Mouse (Mus musculus) kidney, adult 2 months (tissue): ENCODE measurements around the gene Taar6. TPM values are rescaled to one million over a fixed set of nuclear protein-coding genes. Genes with fewer than 3 reads are reported as not detected.

ENCODE experiments used
- DNase-seq: peaks from one replicate; pipeline ENCODE4 v3.0.0; 2021
- H3K27ac ChIP-seq: fragments of 200-500 bp; 2 replicates; pipeline ENCODE4 v1.5.1; 2012; ENCODE audit warnings: low read depth, low read length, control low read depth, inconsistent platforms; ENCODE audit not compliant: insufficient read depth
- H3K27me3 ChIP-seq: fragments of 200-500 bp; replicated peaks from 2 replicates; pipeline ENCODE4 v1.6.1; 2012; ENCODE audit warnings: mild to moderate bottlenecking, moderate library complexity, low read length, inconsistent platforms; ENCODE audit not compliant: control insufficient read depth, insufficient read depth
- H3K36me3 ChIP-seq: fragments of 200-500 bp; 2 replicates; pipeline ENCODE4 v1.6.1; 2012; ENCODE audit warnings: mild to moderate bottlenecking, moderate library complexity, low read length, inconsistent platforms; ENCODE audit not compliant: control insufficient read depth, insufficient read depth
- H3K4me1 ChIP-seq: fragments of 200-500 bp; 2 replicates; pipeline ENCODE4 v1.6.1; 2011; ENCODE audit warnings: low read length; ENCODE audit not compliant: control insufficient read depth, insufficient read depth
- H3K4me3 ChIP-seq: fragments of 200-500 bp; 2 replicates; pipeline ENCODE4 v1.5.1; 2011; ENCODE audit warnings: mild to moderate bottlenecking, low read depth, low read length, control low read depth; ENCODE audit not compliant: insufficient read depth
- CTCF ChIP-seq: fragments of 200-500 bp; conservative IDR thresholded peaks from 2 replicates; pipeline ENCODE4 v1.5.1; 2011; ENCODE audit warnings: low read depth, mild to moderate bottlenecking, control low read depth, low read length, moderate library complexity, mixed read lengths; ENCODE audit not compliant: insufficient read depth, insufficient read length
- POLR2A ChIP-seq: fragments of 200-500 bp; IDR thresholded peaks from one replicate; pipeline ENCODE4 v1.6.1; 2011; ENCODE audit warnings: low read depth, low read length, control low read depth
- WGBS: fragments of 180-500 bp; shearing (Covaris S2); methylation state at CpG from one replicate; pipeline ENCODE4 v1.1.7; 2018; 5-methylcytosine and 5-hydroxymethylcytosine counted together
- polyA plus RNA-seq: library from polyadenylated mRNA; depleted of rRNA; stranded (reverse); fragments of >200 nt; gene quantifications from 2 replicates; pipeline ENCODE4 v1.2.3, GENCODE M21; 2012; rRNA removed

The Taar6 gene
- not detected in 2 replicates for polyA plus RNA-seq

DNA sequence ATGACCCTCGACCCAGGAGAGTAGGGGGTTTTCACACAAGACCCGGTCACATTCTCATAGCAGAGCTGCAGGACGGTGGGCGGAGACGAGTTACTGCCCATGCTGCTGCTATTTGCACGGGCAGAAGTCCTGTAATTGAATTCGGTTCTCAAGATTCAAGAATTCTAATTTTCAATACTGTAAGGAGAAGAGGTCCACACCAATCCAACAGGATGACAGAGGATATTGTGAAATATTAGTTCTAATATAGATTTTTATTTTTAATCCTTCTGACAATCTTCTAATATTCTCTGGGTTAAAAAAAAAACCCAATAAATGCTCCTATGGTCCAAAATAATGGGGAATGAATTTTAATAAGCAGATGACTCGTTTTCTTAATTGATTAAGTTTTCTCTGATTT, at the start of gene Taar6:
TSS of gene Taar6 (minus strand) at position 101 of the 400 bp plus-strand sequence.
- H3K36me3 ChIP-seq: no peaks in the 10 kb centered on the region
- H3K27ac ChIP-seq: no peak within 1 kb of the TSS
- WGBS: 70% methylated on average over 8 of the region's 8 CpGs
- H3K4me1 ChIP-seq: no peaks in the 10 kb centered on the region
- H3K4me3 ChIP-seq: no peak within 1 kb of the TSS
- H3K27me3 ChIP-seq: no peaks in the 10 kb centered on the region
- TF ChIP-seq POLR2A (no peak), CTCF (no peak)
- DNase-seq: no peak

DNA sequence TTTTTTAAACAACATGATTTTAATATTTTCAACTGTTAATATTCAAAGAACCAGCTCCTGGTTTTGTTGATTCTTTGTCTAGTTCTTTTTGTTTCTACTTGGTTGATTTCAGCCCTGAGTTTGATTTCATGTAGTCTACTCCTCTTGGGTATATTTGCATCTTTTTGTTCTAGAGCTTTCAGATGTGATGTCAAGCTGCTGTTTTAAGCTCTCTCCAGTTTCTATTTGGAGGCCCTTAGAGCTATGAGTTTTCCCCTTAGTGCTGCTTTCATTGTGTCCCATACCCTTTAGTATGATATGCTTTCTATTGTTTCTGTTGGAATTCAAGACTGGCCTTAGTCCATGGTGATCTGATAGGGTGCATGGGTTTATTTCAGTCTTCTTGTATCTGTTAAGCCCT, 45.9 kb upstream of the Taar6 start:
- Histone ChIP-seq H3K4me1 (no peaks in the 10 kb centered on the region), H3K27ac (no peak overlapping the region), H3K27me3 (no peaks in the 10 kb centered on the region), H3K4me3 (no peak overlapping the region), H3K36me3 (no peaks in the 10 kb centered on the region)
- DNase-seq: no peak
- no peak for TF ChIP-seq CTCF
- no peak for TF ChIP-seq POLR2A

DNA sequence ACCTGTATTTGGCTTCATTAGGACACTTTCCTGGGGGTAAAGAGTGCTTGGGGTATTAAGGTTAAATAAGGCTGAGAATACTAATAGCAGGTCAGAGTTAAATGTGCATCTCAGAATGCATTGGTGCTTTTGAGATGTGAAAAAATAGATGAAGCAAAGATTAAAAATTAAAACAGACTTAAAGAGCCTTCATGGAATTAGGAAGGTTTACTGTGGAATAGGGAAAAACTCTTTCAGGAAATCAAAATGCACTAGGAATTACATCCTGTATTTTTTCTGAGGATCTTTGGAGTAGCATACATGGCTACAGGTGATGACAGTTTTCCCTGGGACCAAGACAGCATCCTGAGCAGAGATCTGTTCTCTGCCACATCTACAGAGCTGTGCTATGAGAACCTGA, 41.5 kb upstream of the Taar6 start, which contains the start of gene Taar7d:
TSS of gene Taar7d (plus strand) at position 301 of the 400 bp plus-strand sequence.
- DNase-seq: no peak
- TF ChIP-seq CTCF (no peak), POLR2A (no peak)

DNA sequence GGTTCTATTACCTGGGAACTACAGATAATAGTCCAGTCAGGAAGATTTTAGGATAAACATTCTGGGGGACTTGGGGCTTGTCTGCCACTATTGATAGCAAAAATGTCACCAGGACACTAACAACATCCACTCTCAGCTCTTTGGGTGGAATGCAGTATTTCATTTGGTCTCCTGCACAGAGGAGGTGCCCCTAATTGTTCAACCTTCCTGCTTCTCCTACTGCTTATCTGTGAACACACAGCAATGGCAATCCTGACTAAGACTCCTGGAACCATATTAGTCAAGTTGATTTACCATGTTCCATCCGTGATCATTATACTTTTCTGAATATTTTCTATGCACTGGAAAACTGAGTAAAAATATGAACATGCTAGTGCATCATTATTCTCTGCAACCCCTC, 22.7 kb upstream of the Taar6 start:
- WGBS: 88% methylated on average over 1 of the region's 1 CpGs
- no peaks in the 10 kb centered on the region for H3K27me3 ChIP-seq
- H3K4me3 ChIP-seq: no peak overlapping the region
- H3K4me1 ChIP-seq: no peaks in the 10 kb centered on the region
- TF ChIP-seq CTCF: no peak
- TF ChIP-seq POLR2A: no peak
- no peaks in the 10 kb centered on the region for H3K36me3 ChIP-seq
- H3K27ac ChIP-seq: no peak overlapping the region
- DNase-seq: no peak

More for the DNA sequence above, 41.5 kb upstream of the Taar6 start, which contains the start of gene Taar7d:
- Histone ChIP-seq H3K4me1 (no peaks in the 10 kb centered on the region), H3K27ac (no peak within 1 kb of the TSS), H3K4me3 (no peak within 1 kb of the TSS), H3K27me3 (no peaks in the 10 kb centered on the region), H3K36me3 (no peaks in the 10 kb centered on the region)

DNA sequence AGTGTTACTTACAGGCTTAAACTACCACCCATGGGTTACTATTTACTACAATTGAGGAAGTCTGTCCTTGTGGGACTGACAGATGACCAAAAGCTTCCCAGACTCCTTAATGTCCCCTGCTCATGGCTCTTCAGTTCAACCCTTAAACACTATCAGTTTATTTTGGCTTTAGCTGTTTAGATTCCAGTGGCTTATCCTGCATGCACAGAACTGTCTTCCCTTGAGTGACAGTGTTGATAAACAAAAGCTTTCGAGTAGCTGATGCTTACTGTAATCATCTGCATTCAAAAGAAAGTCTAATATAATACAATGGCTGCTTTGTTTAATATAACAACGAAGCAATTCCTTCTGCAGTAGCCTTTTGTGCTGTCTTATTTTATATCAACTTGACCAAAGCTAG, 21.6 kb upstream of the Taar6 start:
- 77% methylated on average over 2 of the region's 2 CpGs for WGBS
- TF ChIP-seq POLR2A (no peak), CTCF (no peak)
- no peak for DNase-seq

DNA sequence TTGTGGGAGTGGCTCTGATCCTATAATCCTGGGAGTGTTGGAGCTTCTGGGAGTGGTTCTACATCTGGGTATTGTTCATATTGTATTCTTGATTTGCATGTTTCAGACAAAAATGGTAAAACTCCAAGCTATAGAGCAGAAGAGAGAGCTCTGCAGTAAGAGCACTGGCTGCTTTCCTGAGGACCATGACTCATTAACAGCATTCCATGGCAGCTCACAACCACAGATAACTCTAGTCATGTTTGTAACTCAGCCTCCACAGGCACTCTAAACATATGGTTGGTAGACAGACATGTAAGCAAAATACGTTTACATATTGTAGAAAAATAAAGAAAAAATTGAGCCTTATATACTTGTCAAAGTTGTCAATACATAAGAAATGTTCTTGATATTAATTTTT, 21.0 kb upstream of the Taar6 start:
- TF ChIP-seq POLR2A: no peak
- no peak for TF ChIP-seq CTCF
- WGBS: 81% methylated on average over 1 of the region's 1 CpGs
- Histone ChIP-seq H3K27ac (no peak overlapping the region), H3K4me3 (no peak overlapping the region), H3K4me1 (no peaks in the 10 kb centered on the region), H3K36me3 (no peaks in the 10 kb centered on the region), H3K27me3 (no peaks in the 10 kb centered on the region)
- DNase-seq: no peak

More for the DNA sequence above, 21.6 kb upstream of the Taar6 start:
- H3K4me3 ChIP-seq: no peak overlapping the region
- H3K27ac ChIP-seq: no peak overlapping the region
- H3K27me3 ChIP-seq: no peaks in the 10 kb centered on the region
- no peaks in the 10 kb centered on the region for H3K4me1 ChIP-seq
- no peaks in the 10 kb centered on the region for H3K36me3 ChIP-seq

DNA sequence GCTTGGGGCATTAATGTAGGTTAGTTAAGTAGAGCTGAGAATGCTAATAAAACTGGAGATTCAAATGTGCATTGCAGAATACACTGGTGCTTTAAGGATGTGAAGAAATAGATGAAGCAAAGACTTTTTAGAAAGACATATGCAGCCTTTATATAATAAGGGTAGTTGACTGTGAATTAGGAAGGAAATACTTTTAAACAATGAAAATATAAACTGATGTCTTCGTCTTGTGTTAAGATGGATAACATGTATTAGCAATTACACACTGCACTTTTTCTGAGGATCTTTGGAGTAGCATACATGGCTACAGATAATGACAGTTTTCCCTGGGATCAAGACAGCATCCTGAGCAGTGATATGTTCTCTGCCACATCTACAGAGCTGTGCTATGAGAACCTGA, 14.2 kb upstream of the Taar6 start, which contains the start of gene Taar7b:
TSS of gene Taar7b (plus strand) at position 301 of the 400 bp plus-strand sequence.
- TF ChIP-seq POLR2A (no peak), CTCF (no peak)
- no peaks in the 10 kb centered on the region for H3K36me3 ChIP-seq
- no peak within 1 kb of the TSS for H3K4me3 ChIP-seq
- WGBS: 73% methylated on average over 1 of the region's 1 CpGs
- no peak within 1 kb of the TSS for H3K27ac ChIP-seq
- no peaks in the 10 kb centered on the region for H3K4me1 ChIP-seq
- H3K27me3 ChIP-seq: no peaks in the 10 kb centered on the region
- DNase-seq: no peak

DNA sequence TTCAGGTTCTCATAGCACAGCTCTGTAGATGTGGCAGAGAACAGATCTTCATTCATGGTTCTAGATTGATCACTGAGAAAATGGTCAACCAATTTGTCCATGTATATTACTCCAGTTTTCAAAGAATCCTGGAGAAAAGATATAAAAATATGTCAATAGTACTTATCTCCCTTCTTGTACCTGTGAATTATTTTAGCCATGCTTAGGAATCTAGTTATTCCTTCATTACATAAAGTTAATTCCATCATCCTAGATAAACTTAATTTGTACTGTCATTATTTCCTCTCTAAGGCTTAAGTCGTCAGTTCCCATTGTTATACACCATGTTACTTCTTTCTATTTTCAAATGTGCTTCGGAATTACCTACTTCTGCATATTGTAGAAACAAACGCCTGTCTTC, 7.9 kb upstream of the Taar6 start, which contains the start of gene Taar7a:
TSS of gene Taar7a (minus strand) at position 101 of the 400 bp plus-strand sequence.
- no peak for DNase-seq
- TF ChIP-seq POLR2A (no peak), CTCF (no peak)
- 84% methylated on average over 3 of the region's 3 CpGs for WGBS
- Histone ChIP-seq H3K4me1 (no peaks in the 10 kb centered on the region), H3K4me3 (no peak within 1 kb of the TSS), H3K27me3 (no peaks in the 10 kb centered on the region), H3K36me3 (no peaks in the 10 kb centered on the region), H3K27ac (no peak within 1 kb of the TSS)
